14 mouse cellular contexts compared by ENCODE assay signal in genomic region chr9:67037666-67038065, GRCm38 (mm10). TPM values are rescaled to one million over a fixed set of nuclear protein-coding genes. Genes with fewer than 3 reads are reported as not detected.
DNase-seq lines count a peak whose midpoint lies in the region; ATAC-seq and TF ChIP-seq lines count a peak whose summit lies in the region.
"Had no signal": no experiment of that assay in that cellular context is flagged by ENCODE, and none has a peak within 500 bp of the region (broad histone marks: within the 10 kb centered on the region; RNA-seq: fewer than 3 reads in every experiment).

No protein-coding gene starts in this region.

- H3K4me1 ChIP-seq in heart, embryonic 15.5 days (replicated peaks) = peaks cover 62% of the 10 kb centered on the region
- peaks cover 23% of the 10 kb centered on the region for H3K4me1 ChIP-seq in embryonic fibroblast, embryonic 13.5 days (ENCODE audit: control insufficient read depth, insufficient read depth, low read length)
- H3K4me1 ChIP-seq in liver, embryonic 13.5 days (replicated peaks) = peaks cover 64% of the 10 kb centered on the region

- no peak overlapping the region for H3K4me3 ChIP-seq in heart, embryonic 15.5 days
- H3K4me3 ChIP-seq in embryonic fibroblast, embryonic 13.5 days (ENCODE audit: insufficient read depth, low read length) = no peak overlapping the region
- H3K4me3 ChIP-seq in liver, embryonic 13.5 days (replicated peaks) = no peak overlapping the region
- H3K4me3 ChIP-seq: hindbrain, embryonic 13.5 days; neural tube, embryonic 15.5 days had no signal

- peaks cover 62% of the 10 kb centered on the region for H3K36me3 ChIP-seq in heart, embryonic 15.5 days
- H3K36me3 ChIP-seq in liver, embryonic 13.5 days = peaks cover 53% of the 10 kb centered on the region

- TF ChIP-seq CTCF in embryonic fibroblast, embryonic 13.5 days (IDR thresholded peaks at IDR 0.05; ENCODE audit: borderline replicate concordance, insufficient read depth, low read length) = no peak

- H3K9ac ChIP-seq in heart, embryonic 15.5 days = no peak overlapping the region
- H3K9ac ChIP-seq in liver, embryonic 13.5 days = peak overlapping the region; percentile 51; the same call in 1 of the 2 replicates
- H3K9ac ChIP-seq: hindbrain, embryonic 13.5 days; neural tube, embryonic 15.5 days had no signal

- DNase-seq in heart, postnatal 4 days = no peak
- DNase-seq in 416B (ENCODE audit: low read depth) = peak; percentile 50
- DNase-seq in liver, embryonic 13.5 days = peak; percentile 48
- no peak for DNase-seq in natural killer cell, adult 2 months (ENCODE audit: low spot score in 2 of 2)
- no peak for DNase-seq in B cell, adult 2 months
- DNase-seq: adrenal gland, postnatal 14 days; cerebellum, adult 11-12 months; kidney, adult 9 months; lung, postnatal 14 days had no signal

- no peaks in the 10 kb centered on the region for H3K9me3 ChIP-seq in heart, embryonic 15.5 days (replicated peaks)
- H3K9me3 ChIP-seq in liver, embryonic 13.5 days (replicated peaks) = peaks cover 11% of the 10 kb centered on the region

- no peak for ATAC-seq in heart, embryonic 15.5 days (replicated peaks; ENCODE audit: insufficient number of reproducible peaks, insufficient read depth, low FRiP score, low read depth)
- ATAC-seq in liver, embryonic 13.5 days (ENCODE audit: low read depth) = peak; percentile 53; the same call in 1 of the 2 replicates
- ATAC-seq: midbrain, embryonic 16.5 days had no signal

- no peak overlapping the region for H3K4me2 ChIP-seq in heart, embryonic 15.5 days
- H3K4me2 ChIP-seq in liver, embryonic 13.5 days = peak overlapping the region; percentile 78
- H3K4me2 ChIP-seq: hindbrain, embryonic 13.5 days; neural tube, embryonic 15.5 days had no signal

- no peaks in the 10 kb centered on the region for H3K27me3 ChIP-seq in heart, embryonic 15.5 days
- H3K27me3 ChIP-seq in liver, embryonic 13.5 days = no peaks in the 10 kb centered on the region
- H3K27me3 ChIP-seq: hindbrain, embryonic 13.5 days; neural tube, embryonic 15.5 days had no signal

- WGBS in heart, embryonic 15.5 days = 66% methylated on average over 4 of the region's 4 CpGs
- 30% methylated on average over 4 of the region's 4 CpGs for whole genome bisulfite sequencing in liver, embryonic 13.5 days (ENCODE audit: insufficient replicate concordance)

- H3K27ac ChIP-seq in heart, embryonic 15.5 days = peak overlapping the region; percentile 70
- H3K27ac ChIP-seq in embryonic fibroblast, embryonic 13.5 days (ENCODE audit: insufficient read depth, low read length) = peak overlapping the region; percentile 66
- H3K27ac ChIP-seq in liver, embryonic 13.5 days = peak overlapping the region; percentile 99
- H3K27ac ChIP-seq: hindbrain, embryonic 13.5 days; neural tube, embryonic 15.5 days had no signal

- TF ChIP-seq POLR2A in embryonic fibroblast, embryonic 13.5 days (IDR thresholded peaks at IDR 0.05; ENCODE audit: low read depth, low read length) = no peak

RNA-seq across cellular contexts. Expression of gene Tpm1, which starts 11.5 kb away (rescaled TPM):
- polyA plus RNA-seq in heart, embryonic 15.5 days (2015; fragmentation: Nextera tagmentation; extraction: Ambion mirVana) = 3,993 and 5,392 TPM in 2 replicates
- total RNA-seq in heart, postnatal 4 days (2021) = 1,000 to 10,000 TPM; 7,269 to 8,107 TPM
- 2,470 and 3,105 TPM in 2 replicates for polyA plus RNA-seq in embryonic fibroblast, embryonic 13.5 days (2011; ENCODE audit: insufficient read length, low read depth, missing spikeins)
- polyA plus RNA-seq in liver, embryonic 13.5 days (2015; fragmentation: Nextera tagmentation; extraction: Ambion mirVana) = 168 and 198 TPM in 2 replicates

Comparison
In these comparisons a context has a peak if more than half of its experiments do, and no peak if none do; other contexts are left out.
1. DNase-seq: peak in 416B (single experiment) and liver, embryonic 13.5 days (single experiment); none in heart, postnatal 4 days (single experiment), natural killer cell, adult 2 months (0 of 2) and B cell, adult 2 months (0 of 2).
2. RNA of gene Tpm1, which starts 11.5 kb away (polyA plus RNA-seq): 3,993 to 5,392 TPM in heart, embryonic 15.5 days and 2,470 to 3,105 TPM in embryonic fibroblast, embryonic 13.5 days; 168 to 198 TPM in liver, embryonic 13.5 days; every median in the first group is over 10 times any median in the second.
3. Peak in every context shown above with its lines, with median percentiles within 50 percentile points of each other: H3K27ac ChIP-seq.